Mouse (Mus musculus): Measurements from ENCODE around the gene Rhox7b.
"Not testable (repeated sequence)": the region's sequence is repeated elsewhere in the genome, so short reads cannot be mapped to it uniquely, and the experiment has no call there.

GRCm38 (mm10) chrX:37901670-37902069 lies 4.6 kb upstream of the Rhox7b start, which contains the start of gene Rhox9:
- not testable (repeated sequence) for TF ChIP-seq POLR2A (IDR thresholded peaks at IDR 0.05; ENCODE audit: control insufficient read depth, low read depth, low read length); CTCF (IDR thresholded peaks at IDR 0.05; ENCODE audit: control insufficient read depth, insufficient read depth, insufficient replicate concordance, low read depth, low read length)
